Mouse (Mus musculus) ES-E14 (cell line): ENCODE measurements around the gene Ano10.

Source experiments
- HCFC1 ChIP-seq: IDR thresholded peaks from 2 replicates; pipeline ENCODE4 v1.6.1; 2012; ENCODE audit warnings: low read length, inconsistent platforms, borderline replicate concordance; ENCODE audit not compliant: insufficient read depth
- MAFK ChIP-seq: IDR thresholded peaks from 2 replicates; pipeline ENCODE4 v1.6.1; 2014; ENCODE audit warnings: mild to moderate bottlenecking, low read depth, low read length, inconsistent platforms; ENCODE audit not compliant: insufficient read depth
- ZC3H11A ChIP-seq: IDR thresholded peaks from 2 replicates; pipeline ENCODE4 v1.6.1; 2012; ENCODE audit warnings: low read depth, mild to moderate bottlenecking, inconsistent platforms, low read length, borderline replicate concordance

DNA sequence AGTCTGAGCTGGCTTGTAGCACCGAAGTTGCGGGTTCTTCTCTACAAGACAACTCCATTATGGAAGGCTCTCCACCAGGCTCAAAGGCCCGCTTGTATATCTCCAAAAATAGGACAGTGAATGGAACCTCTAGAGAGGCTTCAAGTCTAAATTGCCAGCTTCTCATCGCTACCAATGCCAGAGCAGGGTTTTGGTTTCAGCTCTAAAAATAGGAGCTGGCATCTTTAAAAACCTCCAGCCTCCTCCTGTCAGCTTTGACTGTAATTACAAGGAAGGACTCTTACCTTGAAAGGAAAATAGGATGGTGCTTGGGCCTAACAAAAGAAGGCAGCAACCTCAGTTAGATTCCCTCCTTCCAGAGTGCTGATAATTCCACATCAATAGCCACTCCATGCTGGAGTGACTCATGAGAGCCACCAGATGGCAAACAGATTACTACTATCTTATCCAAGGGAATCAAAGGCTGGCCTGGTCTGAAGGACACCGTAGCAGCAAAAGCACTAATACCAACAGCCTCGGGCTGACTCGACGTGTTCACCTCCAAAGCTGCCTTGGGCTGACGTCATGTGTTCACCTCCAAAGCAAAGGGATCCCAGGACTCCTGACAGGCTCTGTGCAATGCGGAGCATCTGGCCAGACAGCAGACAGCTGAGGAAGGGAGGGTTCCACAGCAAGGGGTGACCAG is 28.6 kb downstream of the Ano10 start:
- no peak for TF ChIP-seq MAFK
- no peak for TF ChIP-seq HCFC1
- TF ChIP-seq ZC3H11A, result no peak
